Mouse (Mus musculus) small intestine, adult 2 months (tissue): ENCODE results near the gene Clhc1.

Experiments used
- CTCF ChIP-seq: fragments of 200-500 bp; IDR thresholded peaks from 2 replicates; pipeline ENCODE4 v1.5.1; 2012; ENCODE audit warnings: low read depth, mild to moderate bottlenecking, control low read depth, inconsistent platforms, low read length, moderate library complexity, mixed read lengths; ENCODE audit not compliant: insufficient replicate concordance, insufficient read length; ENCODE audit errors: extremely low read depth
- POLR2A ChIP-seq: fragments of 200-500 bp; IDR thresholded peaks from 2 replicates; pipeline ENCODE4 v1.6.1; 2012; ENCODE audit warnings: low read depth, mild to moderate bottlenecking, control low read depth, inconsistent platforms, low read length, moderate library complexity

DNA sequence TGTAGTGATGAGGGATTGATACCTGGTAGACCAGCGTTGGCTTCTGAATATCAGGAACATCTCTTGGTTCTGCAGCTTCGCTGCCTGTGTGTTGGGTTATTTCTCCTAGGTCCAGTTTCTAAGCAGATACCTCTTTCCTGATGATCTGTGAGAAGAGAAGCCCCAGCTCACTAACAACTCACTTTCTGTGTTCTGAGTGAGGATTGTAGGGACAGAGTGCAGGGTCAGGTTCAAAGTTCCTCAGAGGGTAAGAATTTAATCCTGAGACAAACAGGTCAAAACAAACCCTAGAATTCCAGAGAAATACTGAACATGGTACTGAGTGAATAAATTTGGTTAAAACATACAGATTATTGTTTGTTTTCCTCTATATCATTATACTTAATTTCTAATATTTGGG lies 15.7 kb downstream of the Clhc1 start:
- TF ChIP-seq CTCF (no peak), POLR2A (no peak)
